Mouse (Mus musculus) urinary bladder, postnatal 0 days (tissue): Measurements from ENCODE around the gene Slfn8. TPM values are rescaled to one million over a fixed set of nuclear protein-coding genes. Genes with fewer than 3 reads are reported as not detected.

Experiments
- microRNA-seq: library from miRNA; unstranded; fragments of <30 nt; microRNA quantifications from one replicate; pipeline ENCODE4, GENCODE M21; 2016
- polyA plus RNA-seq: library from polyadenylated mRNA; unstranded; fragments of >200 nt; fragmentation: Nextera tagmentation; extraction: Ambion mirVana; gene quantifications from 2 replicates; pipeline ENCODE4 v1.2.1, GENCODE M21; 2015

Slfn8 gene
- 0.76 and 1.2 TPM in 2 replicates for polyA plus RNA-seq

GRCm38 (mm10) chr11:83020621-83021020 lies at the start of gene Slfn8:
TSS of gene Slfn8 (minus strand) at chr11:83020810.

GRCm38 (mm10) chr11:83064946-83065345 lies 44.3 kb upstream of the Slfn8 start, which contains the start of gene Slfn2:
TSS of gene Slfn2 (plus strand) at chr11:83065112.

GRCm38 (mm10) chr11:82991469-82992166 lies 29.0 kb downstream of the Slfn8 start, which contains the start of gene Slfn9:
TSS of gene Slfn9 (minus strand) at chr11:82991830.

Small RNAs within 50 kb of the gene (microRNA-seq; reads per million reads assigned to microRNA genes)
- gene Gm27598 (not detected), gene Mir7679 (not detected)

Other genes with a start within 250 kb of the Slfn8 start
- 12.5 and 13.4 TPM in 2 replicates for gene Lig3, start 239.7 kb downstream of the Slfn8 start, polyA plus RNA-seq
- gene Rffl, start 149.6 kb downstream of the Slfn8 start, polyA plus RNA-seq = 6.7 and 7.2 TPM in 2 replicates
- 9.7 and 11.4 TPM in 2 replicates for gene Rad51d, start 130.2 kb downstream of the Slfn8 start, polyA plus RNA-seq
- gene Fndc8, start 128.7 kb downstream of the Slfn8 start, polyA plus RNA-seq = 0.10 TPM in 1 of 2 replicates, not detected in the other
- 16.7 and 18.3 TPM in 2 replicates for gene Nle1, start 112.4 kb downstream of the Slfn8 start, polyA plus RNA-seq
- 7.5 and 8.1 TPM in 2 replicates for gene Unc45b, start 110.3 kb downstream of the Slfn8 start, polyA plus RNA-seq
- gene Slfn5, start 69.5 kb downstream of the Slfn8 start, polyA plus RNA-seq = 8.5 and 10.7 TPM in 2 replicates
- 7.9 and 11.1 TPM in 2 replicates for gene Slfn9, start 29.0 kb downstream of the Slfn8 start, polyA plus RNA-seq
- gene Slfn2, start 44.3 kb upstream of the Slfn8 start, polyA plus RNA-seq = 10.0 and 17.9 TPM in 2 replicates
- gene Slfn1, start 96.0 kb upstream of the Slfn8 start, polyA plus RNA-seq = 0.43 and 2.6 TPM in 2 replicates
- 1.00 and 3.1 TPM in 2 replicates for gene Slfn4, start 154.4 kb upstream of the Slfn8 start, polyA plus RNA-seq
- 0.26 and 0.39 TPM in 2 replicates for gene Slfn3, start 170.5 kb upstream of the Slfn8 start, polyA plus RNA-seq